Mouse (Mus musculus) bone marrow macrophage, adult 2 months (primary cell): ENCODE results near the gene Pde6h.

Experiments used
- CTCF ChIP-seq: IDR thresholded peaks from 2 replicates; pipeline ENCODE4 v1.5.1; 2012; ENCODE audit warnings: low read depth, mild to moderate bottlenecking, low read length, moderate library complexity
- POLR2A ChIP-seq: IDR thresholded peaks from 2 replicates; pipeline ENCODE4 v1.6.1; 2012; ENCODE audit warnings: mild to moderate bottlenecking, low read depth, low read length, borderline replicate concordance

GRCm38 (mm10) chr6:136894532-136895339 lies 28.9 kb upstream of the Pde6h start:
- no peak for TF ChIP-seq CTCF
- no peak for TF ChIP-seq POLR2A
